Mouse (Mus musculus) midbrain, embryonic 14.5 days (tissue): ENCODE measurements at regions not wholly inside any gene's neighbourhood (a gene's known extent, or its start where the extent isn't known, plus 50 kb on each side); places are given as distances from the start of the nearest gene placed in this dataset.

ENCODE experiments used
- ATAC-seq: fragments of 200-750 bp; cut with Nextera tagmentation; 2 replicates; pipeline ENCODE4 v1.8.0; 2017; ENCODE audit warnings: moderate number of reproducible peaks, moderate library complexity; ENCODE audit not compliant: low FRiP score, low TSS enrichment
- DNase-seq: peaks from one replicate; pipeline ENCODE4 v3.0.0-alpha.2; 2015
- H3K27ac ChIP-seq: fragments of 300-500 bp; sonication (generic); replicated peaks from 2 replicates; pipeline ENCODE4 v1.5.1; 2014; ENCODE audit warnings: mild to moderate bottlenecking, low read depth, low read length, moderate library complexity
- H3K27me3 ChIP-seq: fragments of 300-500 bp; sonication (generic); 2 replicates; pipeline ENCODE4 v1.6.1; 2014; ENCODE audit warnings: low read length, control low read depth, mixed read lengths; ENCODE audit not compliant: control insufficient read depth, insufficient read depth
- H3K36me3 ChIP-seq: fragments of 300-500 bp; sonication (generic); 2 replicates; pipeline ENCODE4 v1.6.1; 2014; ENCODE audit warnings: low read length, control low read depth; ENCODE audit not compliant: control insufficient read depth, insufficient read depth
- H3K4me1 ChIP-seq: fragments of 300-500 bp; sonication (generic); 2 replicates; pipeline ENCODE4 v1.6.1; 2014; ENCODE audit warnings: mild to moderate bottlenecking, antibody characterized with exemption, low read length, control low read depth; ENCODE audit not compliant: control insufficient read depth, insufficient read depth
- H3K4me2 ChIP-seq: fragments of 300-500 bp; sonication (generic); 2 replicates; pipeline ENCODE4 v1.6.1; 2014; ENCODE audit warnings: mild to moderate bottlenecking, low read length, moderate library complexity
- H3K4me3 ChIP-seq: fragments of 300-500 bp; sonication (generic); replicated peaks from 2 replicates; pipeline ENCODE4 v1.5.1; 2014; ENCODE audit warnings: low read depth, low read length
- H3K9ac ChIP-seq: fragments of 300-500 bp; sonication (generic); replicated peaks from 2 replicates; pipeline ENCODE4 v1.6.1; 2014; ENCODE audit warnings: mild to moderate bottlenecking, low read length, moderate library complexity
- H3K9me3 ChIP-seq: fragments of 300-500 bp; sonication (generic); 2 replicates; pipeline ENCODE4 v1.6.1; 2016; ENCODE audit warnings: low read length, control low read depth, mixed read lengths; ENCODE audit not compliant: control insufficient read depth
- WGBS: fragments of 180-500 bp; shearing (Covaris S2); extraction: QIAGEN DNeasy Blood & Tissue Kit; methylation state at CpG from one replicate; pipeline ENCODE4 v1.1.7; 2014; 5-methylcytosine and 5-hydroxymethylcytosine counted together

DNA sequence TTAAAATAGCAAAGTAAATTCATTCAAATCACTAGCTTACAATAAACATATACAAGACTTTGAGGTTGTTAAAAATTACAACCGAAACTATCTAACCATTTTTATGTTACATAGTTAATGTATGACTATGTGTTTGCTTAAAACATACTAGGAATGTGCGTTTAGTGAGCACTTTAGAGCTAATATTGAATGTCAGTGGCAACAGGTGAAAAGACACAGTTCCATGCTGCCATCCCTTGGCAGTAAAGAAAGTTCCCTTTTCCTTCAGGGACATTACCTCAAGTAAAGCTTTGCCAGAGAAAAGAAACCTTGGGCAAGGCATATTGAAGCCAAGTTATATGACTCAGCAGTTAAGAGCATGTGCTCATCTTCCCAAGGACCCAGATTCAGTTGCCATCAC lies 265.0 kb upstream of the Rarb start:
- 79% methylated on average over 2 of the region's 2 CpGs for WGBS
- H3K4me1 ChIP-seq, result no peaks in the 10 kb centered on the region
- H3K9ac ChIP-seq, result no peak overlapping the region

DNA sequence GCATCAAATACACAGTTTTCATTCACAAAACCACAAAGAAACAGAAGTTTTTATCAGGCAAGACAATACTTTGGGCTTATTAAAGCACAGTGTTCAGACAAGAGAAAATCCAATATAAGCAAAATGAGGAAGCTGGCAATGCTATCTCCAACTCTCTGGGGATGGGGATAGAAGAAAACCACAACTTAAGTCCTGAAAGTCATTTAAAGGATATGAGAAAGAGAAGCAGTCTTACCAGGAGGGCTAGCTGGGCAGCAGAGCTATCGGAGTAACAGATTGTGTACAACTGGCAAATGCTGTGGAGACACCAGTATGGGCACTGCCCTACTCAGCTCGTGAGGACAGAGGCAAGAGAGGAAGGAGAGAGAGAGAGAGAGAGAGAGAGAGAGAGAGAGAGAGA lies 262.9 kb upstream of the Rarb start:
- H3K4me1 ChIP-seq, result no peaks in the 10 kb centered on the region
- 41% methylated on average over 2 of the region's 2 CpGs for WGBS
- DNase-seq, result no peak
- no peak overlapping the region for H3K4me3 ChIP-seq
- no peak overlapping the region for H3K27ac ChIP-seq
- no peak for ATAC-seq
- H3K36me3 ChIP-seq, result no peaks in the 10 kb centered on the region
- no peaks in the 10 kb centered on the region for H3K27me3 ChIP-seq
- no peaks in the 10 kb centered on the region for H3K9me3 ChIP-seq
- H3K9ac ChIP-seq, result no peak overlapping the region
- H3K4me2 ChIP-seq, result no peak overlapping the region

More for the DNA sequence above, 265.0 kb upstream of the Rarb start:
- Histone ChIP-seq H3K9me3 (no peaks in the 10 kb centered on the region), H3K4me3 (no peak overlapping the region), H3K27ac (no peak overlapping the region), H3K27me3 (no peaks in the 10 kb centered on the region), H3K4me2 (no peak overlapping the region), H3K36me3 (no peaks in the 10 kb centered on the region)
- no peak for DNase-seq
- no peak for ATAC-seq

DNA sequence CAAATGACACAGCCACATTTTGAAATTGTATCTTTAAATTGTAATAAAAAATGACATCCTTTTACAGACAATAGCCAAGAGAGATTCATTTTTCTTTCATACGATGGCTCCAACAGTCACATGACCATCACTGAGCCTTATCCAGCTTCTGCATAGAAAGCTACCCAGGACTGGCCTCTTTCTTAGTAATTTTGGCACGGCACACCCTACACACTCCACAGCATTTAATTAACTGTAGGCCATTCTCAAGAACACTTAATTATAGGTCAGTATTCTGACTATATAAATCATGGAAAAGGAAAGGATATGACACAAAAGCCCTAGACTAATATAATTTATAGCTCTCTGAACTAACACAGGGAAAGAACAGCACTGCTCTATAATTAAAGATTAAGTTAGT lies 260.6 kb upstream of the Rarb start:
- no peak overlapping the region for H3K9ac ChIP-seq
- no peak overlapping the region for H3K4me3 ChIP-seq
- H3K27ac ChIP-seq, result no peak overlapping the region
- no peaks in the 10 kb centered on the region for H3K27me3 ChIP-seq
- no peaks in the 10 kb centered on the region for H3K36me3 ChIP-seq
- H3K4me2 ChIP-seq, result no peak overlapping the region
- WGBS, result 75% methylated on average over 2 of the region's 2 CpGs
- no peak for DNase-seq
- no peaks in the 10 kb centered on the region for H3K4me1 ChIP-seq
- ATAC-seq, result no peak
- no peaks in the 10 kb centered on the region for H3K9me3 ChIP-seq

- H3K27me3 ChIP-seq, result no peaks in the 10 kb centered on the region
- no peaks in the 10 kb centered on the region for H3K36me3 ChIP-seq
- no peaks in the 10 kb centered on the region for H3K9me3 ChIP-seq
- no peaks in the 10 kb centered on the region for H3K4me1 ChIP-seq
- DNase-seq, result no peak
- H3K27ac ChIP-seq, result no peak overlapping the region
- ATAC-seq, result no peak
- 62% methylated on average over 1 of the region's 1 CpGs for WGBS
- H3K4me3 ChIP-seq, result no peak overlapping the region
- H3K9ac ChIP-seq, result no peak overlapping the region
- H3K4me2 ChIP-seq, result no peak overlapping the region
Observed at GRCm38 (mm10) chr14:17061358-17061757, 242.4 kb upstream of the Rarb start.

GRCm38 (mm10) chr14:17058438-17058837 lies 239.5 kb upstream of the Rarb start:
- H3K4me2 ChIP-seq, result no peak overlapping the region
- H3K4me3 ChIP-seq, result no peak overlapping the region
- no peaks in the 10 kb centered on the region for H3K4me1 ChIP-seq
- ATAC-seq (no peak), DNase-seq (no peak)
- H3K9ac ChIP-seq, result no peak overlapping the region
- no peaks in the 10 kb centered on the region for H3K27me3 ChIP-seq
- no peak overlapping the region for H3K27ac ChIP-seq
- no peaks in the 10 kb centered on the region for H3K36me3 ChIP-seq
- H3K9me3 ChIP-seq, result no peaks in the 10 kb centered on the region
- 98% methylated on average over 1 of the region's 1 CpGs for WGBS

GRCm38 (mm10) chr14:17057355-17057754 lies 238.4 kb upstream of the Rarb start:
- no peak overlapping the region for H3K9ac ChIP-seq
- WGBS, result 87% methylated on average over 3 of the region's 3 CpGs
- no peak overlapping the region for H3K4me2 ChIP-seq
- H3K4me1 ChIP-seq, result no peaks in the 10 kb centered on the region
- no peaks in the 10 kb centered on the region for H3K36me3 ChIP-seq
- ATAC-seq, result no peak
- no peaks in the 10 kb centered on the region for H3K9me3 ChIP-seq
- no peaks in the 10 kb centered on the region for H3K27me3 ChIP-seq
- no peak for DNase-seq
- H3K27ac ChIP-seq, result no peak overlapping the region
- H3K4me3 ChIP-seq, result no peak overlapping the region

- Histone ChIP-seq H3K9ac (no peak overlapping the region), H3K4me2 (no peak overlapping the region), H3K27me3 (no peaks in the 10 kb centered on the region), H3K27ac (no peak overlapping the region), H3K4me3 (no peak overlapping the region), H3K36me3 (no peaks in the 10 kb centered on the region), H3K4me1 (no peaks in the 10 kb centered on the region), H3K9me3 (no peaks in the 10 kb centered on the region)
- ATAC-seq (no peak), DNase-seq (no peak)
- WGBS, result 73% methylated on average over 1 of the region's 1 CpGs
Observed at GRCm38 (mm10) chr14:17055741-17056140, 236.8 kb upstream of the Rarb start.

- H3K36me3 ChIP-seq, result no peaks in the 10 kb centered on the region
- 71% methylated on average over 3 of the region's 3 CpGs for WGBS
- no peak overlapping the region for H3K27ac ChIP-seq
- H3K4me3 ChIP-seq, result no peak overlapping the region
- no peaks in the 10 kb centered on the region for H3K27me3 ChIP-seq
- no peak for DNase-seq
- no peak overlapping the region for H3K9ac ChIP-seq
- H3K4me1 ChIP-seq, result no peaks in the 10 kb centered on the region
- H3K4me2 ChIP-seq, result no peak overlapping the region
- no peaks in the 10 kb centered on the region for H3K9me3 ChIP-seq
- no peak for ATAC-seq
Observed at GRCm38 (mm10) chr14:17054381-17054780, 235.4 kb upstream of the Rarb start.

- 88% methylated on average over 2 of the region's 2 CpGs for WGBS
- Histone ChIP-seq H3K4me3 (no peak overlapping the region), H3K9ac (no peak overlapping the region), H3K4me1 (no peaks in the 10 kb centered on the region), H3K4me2 (no peak overlapping the region), H3K27me3 (no peaks in the 10 kb centered on the region), H3K36me3 (no peaks in the 10 kb centered on the region), H3K9me3 (no peaks in the 10 kb centered on the region), H3K27ac (no peak overlapping the region)
- DNase-seq (no peak), ATAC-seq (no peak)
Observed at GRCm38 (mm10) chr14:17046808-17047207, 227.9 kb upstream of the Rarb start.
